8 mouse cellular contexts compared by ENCODE assay signal in the genomic region with DNA sequence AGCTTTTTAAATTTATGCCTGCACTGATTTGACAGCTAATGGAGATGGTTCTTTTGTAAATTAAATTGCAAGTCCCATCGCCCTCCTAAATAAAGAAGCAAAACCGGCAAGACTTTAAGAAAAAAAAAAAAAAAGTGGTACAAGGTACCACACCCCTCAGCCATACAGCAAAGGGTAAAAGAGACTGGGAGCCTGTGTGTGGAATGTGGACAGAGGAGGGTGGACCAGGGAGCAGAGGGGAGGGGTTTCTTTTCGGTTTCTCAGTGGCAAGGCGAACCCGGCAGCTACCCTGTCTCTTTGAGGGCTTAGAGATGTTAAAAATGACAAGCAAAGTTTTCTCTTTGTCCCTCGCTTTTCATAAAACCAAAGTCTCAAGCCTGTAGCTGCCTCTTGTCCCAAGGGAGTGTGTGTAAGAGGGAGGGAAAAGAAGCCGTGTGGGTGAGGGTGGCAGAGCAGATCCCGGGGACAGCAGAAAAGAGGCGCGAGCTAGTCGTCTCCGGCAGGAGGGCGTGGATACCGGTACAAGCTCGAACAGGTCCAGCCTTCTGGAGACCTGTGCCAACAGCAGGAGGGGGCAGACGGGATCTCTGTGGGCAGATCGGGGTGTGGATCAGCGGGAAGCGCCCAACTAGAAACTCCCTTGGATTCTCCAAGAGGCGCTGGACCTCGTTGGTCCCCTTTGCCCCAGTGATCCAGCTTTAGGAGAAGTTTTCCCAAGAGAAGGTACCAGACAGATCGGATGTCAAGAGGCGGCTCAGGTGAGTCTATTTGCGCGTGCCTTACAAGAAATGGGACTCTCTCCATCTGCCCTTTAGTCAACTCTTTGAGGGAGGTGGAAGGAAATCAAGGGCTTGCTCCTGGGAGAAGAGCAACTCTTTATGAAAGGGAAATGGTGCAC. TPM values are rescaled to one million over a fixed set of nuclear protein-coding genes. Genes with fewer than 3 reads are reported as not detected.
A peak's percentile ranks its signal among the peaks of the same experiment; 100 is the strongest.
DNase-seq lines count a peak whose midpoint lies in the region; ATAC-seq lines count a peak whose summit lies in the region.

TSS of gene Chl1 (plus strand) at position 195 of the 898 bp plus-strand sequence.

- H3K27ac ChIP-seq in heart, embryonic 16.5 days (ENCODE audit: low read length): no peak within 1 kb of the TSS
- H3K27ac ChIP-seq in forebrain, embryonic 13.5 days: peak within 1 kb of the TSS; percentile 89
- no peak within 1 kb of the TSS for H3K27ac ChIP-seq in kidney, embryonic 16.5 days (ENCODE audit: low read length)
- H3K27ac ChIP-seq in liver, embryonic 15.5 days (replicated peaks): no peak within 1 kb of the TSS

- H3K36me3 ChIP-seq in heart, embryonic 16.5 days (ENCODE audit: control insufficient read depth, insufficient read depth): no peaks in the 10 kb centered on the region
- H3K36me3 ChIP-seq in forebrain, embryonic 13.5 days (ENCODE audit: poor library complexity, severe bottlenecking): no peaks in the 10 kb centered on the region
- H3K36me3 ChIP-seq in kidney, embryonic 16.5 days (ENCODE audit: insufficient read depth, low read length): no peaks in the 10 kb centered on the region
- no peaks in the 10 kb centered on the region for H3K36me3 ChIP-seq in liver, embryonic 15.5 days (replicated peaks)

- H3K4me1 ChIP-seq in heart, embryonic 16.5 days (ENCODE audit: control insufficient read depth, insufficient read depth, low read length): 0 out of 2 replicates have a peak, but pooled peaks cover 2% of the 10 kb centered on the region
- H3K4me1 ChIP-seq in forebrain, embryonic 13.5 days: peaks cover 40% of the 10 kb centered on the region
- peaks cover 16% of the 10 kb centered on the region for H3K4me1 ChIP-seq in kidney, embryonic 16.5 days (ENCODE audit: insufficient read depth, low read length)
- no peaks in the 10 kb centered on the region for H3K4me1 ChIP-seq in liver, embryonic 15.5 days (replicated peaks)

- no peak within 1 kb of the TSS for H3K9ac ChIP-seq in heart, embryonic 16.5 days (ENCODE audit: low read length)
- peak within 1 kb of the TSS; percentile 75 for H3K9ac ChIP-seq in forebrain, embryonic 13.5 days
- no peak within 1 kb of the TSS for H3K9ac ChIP-seq in kidney, embryonic 16.5 days (replicated peaks; ENCODE audit: low read length)
- H3K9ac ChIP-seq in liver, embryonic 15.5 days: no peak within 1 kb of the TSS

- peak within 1 kb of the TSS; percentile 57 for H3K4me2 ChIP-seq in heart, embryonic 16.5 days (ENCODE audit: low read depth, low read length)
- peak within 1 kb of the TSS; percentile 76 for H3K4me2 ChIP-seq in forebrain, embryonic 13.5 days
- H3K4me2 ChIP-seq in kidney, embryonic 16.5 days (replicated peaks; ENCODE audit: low read depth, low read length): peak within 1 kb of the TSS; percentile 71
- peak within 1 kb of the TSS; percentile 25; the same call in 1 of the 2 replicates for H3K4me2 ChIP-seq in liver, embryonic 15.5 days

- 3% methylated on average over 25 of the region's 25 CpGs for WGBS in heart, embryonic 16.5 days
- WGBS in forebrain, embryonic 13.5 days: 2% methylated on average over 25 of the region's 25 CpGs
- 2% methylated on average over 25 of the region's 25 CpGs for WGBS in kidney, embryonic 16.5 days
- WGBS in liver, embryonic 15.5 days (ENCODE audit: insufficient replicate concordance): 4% methylated on average over 25 of the region's 25 CpGs

- intact Hi-C loops in heart, postnatal 36 days (cut with DNase I): no loop called here

- no peak for ATAC-seq in heart, embryonic 16.5 days (replicated peaks; ENCODE audit: extremely low read depth, insufficient read depth, low FRiP score)
- peak; percentile 42 for ATAC-seq in cerebellum, adult (ENCODE audit: insufficient number of reproducible peaks, low FRiP score, low TSS enrichment)
- no peak for ATAC-seq in forebrain, embryonic 13.5 days
- peak; percentile 70; the same call in 1 of the 2 replicates for ATAC-seq in kidney, embryonic 16.5 days (ENCODE audit: low FRiP score, low TSS enrichment)
- ATAC-seq in liver, embryonic 15.5 days (ENCODE audit: insufficient read depth): no peak

- peak within 1 kb of the TSS; percentile 37 for H3K4me3 ChIP-seq in heart, embryonic 16.5 days (ENCODE audit: low read length)
- peak within 1 kb of the TSS; percentile 49 for H3K4me3 ChIP-seq in forebrain, embryonic 13.5 days
- peak within 1 kb of the TSS; percentile 42 for H3K4me3 ChIP-seq in kidney, embryonic 16.5 days (ENCODE audit: low read length)
- no peak within 1 kb of the TSS for H3K4me3 ChIP-seq in liver, embryonic 15.5 days (replicated peaks)

- H3K9me3 ChIP-seq in heart, embryonic 16.5 days (replicated peaks; ENCODE audit: control insufficient read depth, low read length): no peaks in the 10 kb centered on the region
- no peaks in the 10 kb centered on the region for H3K9me3 ChIP-seq in forebrain, embryonic 13.5 days (replicated peaks)
- H3K9me3 ChIP-seq in kidney, embryonic 16.5 days (ENCODE audit: low read length): no peaks in the 10 kb centered on the region
- H3K9me3 ChIP-seq in liver, embryonic 15.5 days (replicated peaks): no peaks in the 10 kb centered on the region

- no peak for DNase-seq in heart, postnatal 36 days
- peak; percentile 64 for DNase-seq in right cerebral cortex, postnatal 25 days
- DNase-seq in B cell, adult 2 months: no peak

- peaks cover 33% of the 10 kb centered on the region for H3K27me3 ChIP-seq in heart, embryonic 16.5 days (ENCODE audit: control insufficient read depth, insufficient read depth, low read length)
- H3K27me3 ChIP-seq in forebrain, embryonic 13.5 days: peaks cover 29% of the 10 kb centered on the region
- peaks cover 33% of the 10 kb centered on the region for H3K27me3 ChIP-seq in kidney, embryonic 16.5 days (ENCODE audit: insufficient read depth, low read length)
- peaks cover 34% of the 10 kb centered on the region for H3K27me3 ChIP-seq in liver, embryonic 15.5 days

RNA-seq across cellular contexts. Expression of gene Chl1, which starts in this region (rescaled TPM):
- 0.12 and 0.13 TPM in 2 replicates for polyA plus RNA-seq in heart, embryonic 16.5 days (2015; fragmentation: Nextera tagmentation; extraction: Ambion mirVana)
- total RNA-seq in heart, postnatal 36 days (2021): 1 to 10 TPM; 1.0 to 1.5 TPM
- polyA plus RNA-seq in forebrain, embryonic 13.5 days (2015; fragmentation: Nextera tagmentation; extraction: Ambion mirVana): 41.2 and 42.4 TPM in 2 replicates
- 0.22 and 0.32 TPM in 2 replicates for polyA plus RNA-seq in kidney, embryonic 16.5 days (2015; fragmentation: Nextera tagmentation; extraction: Ambion mirVana)
- polyA plus RNA-seq in liver, embryonic 15.5 days (2015; fragmentation: Nextera tagmentation; extraction: Ambion mirVana): 0.06 and 0.08 TPM in 2 replicates

Comparison
In these comparisons a context has a peak if more than half of its experiments do, and no peak if none do; other contexts are left out.
1. RNA of gene Chl1 (polyA plus RNA-seq): 41.2 to 42.4 TPM in forebrain, embryonic 13.5 days; 0.22 to 0.32 TPM in kidney, embryonic 16.5 days, 0.12 to 0.13 TPM in heart, embryonic 16.5 days and 0.06 to 0.08 TPM in liver, embryonic 15.5 days; every median in the first group is over 10 times any median in the second.
2. Peak in ATAC-seq, H3K4me3 ChIP-seq and H3K4me2 ChIP-seq in kidney, embryonic 16.5 days; RNA of the gene not detected or under 1 TPM.
3. H3K4me2 ChIP-seq: peak in every context shown above with its lines; median percentile 76 in forebrain, embryonic 13.5 days; 71 in kidney, embryonic 16.5 days; 57 in heart, embryonic 16.5 days; 25 in liver, embryonic 15.5 days.